Mouse (Mus musculus) forelimb bud, embryonic 11.5 days (tissue): ENCODE data around the gene Cdk5r2.
"Not testable (repeated sequence)": the region's sequence is repeated elsewhere in the genome, so short reads cannot be mapped to it uniquely, and the experiment has no call there.

Experiments
- DNase-seq: peaks from one replicate; pipeline ENCODE4 v3.0.0-alpha.2; 2012; ENCODE audit warnings: low read depth, low spot score

Cdk5r2 gene

DNA sequence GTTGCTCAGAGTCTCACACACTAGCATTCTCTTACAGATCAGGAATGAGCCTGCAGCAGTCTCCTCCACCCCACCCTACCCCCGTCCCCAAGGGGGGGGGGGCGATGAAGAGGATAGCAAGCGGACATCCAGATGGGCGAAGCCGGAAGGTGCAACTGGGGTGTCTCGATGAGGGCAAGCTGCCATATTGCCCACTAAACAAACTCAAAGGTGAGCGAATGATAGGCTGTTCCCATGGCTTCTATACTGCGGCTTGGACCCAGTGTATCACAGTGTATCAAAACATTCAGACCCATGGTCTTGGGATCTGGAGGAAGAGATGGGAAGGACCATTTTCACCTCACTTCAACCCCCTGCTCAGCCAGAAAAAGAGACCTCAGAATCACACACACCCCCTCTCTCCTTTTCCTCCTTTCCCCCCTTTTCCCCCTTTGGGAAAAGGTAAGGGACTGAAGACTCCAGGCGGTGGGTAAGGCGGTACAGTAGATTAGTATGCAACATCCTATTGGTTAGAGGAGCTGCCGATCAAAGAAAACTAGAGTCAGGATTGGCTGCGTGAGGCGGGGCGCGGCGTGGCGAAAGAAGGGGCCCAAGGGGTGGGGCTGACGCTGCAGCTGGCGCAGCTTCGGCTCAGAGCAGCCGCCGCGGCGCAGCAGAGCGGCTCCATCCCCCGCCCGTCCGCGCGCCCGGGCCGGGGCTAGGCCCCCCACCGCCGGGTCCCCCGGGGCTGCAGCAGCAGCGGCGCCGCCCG is at the start of gene Cdk5r2:
Gene Cdk5r2 (plus strand): TSS at position 629 of the 751 bp plus-strand sequence.
- peak; percentile 94 for DNase-seq

DNA sequence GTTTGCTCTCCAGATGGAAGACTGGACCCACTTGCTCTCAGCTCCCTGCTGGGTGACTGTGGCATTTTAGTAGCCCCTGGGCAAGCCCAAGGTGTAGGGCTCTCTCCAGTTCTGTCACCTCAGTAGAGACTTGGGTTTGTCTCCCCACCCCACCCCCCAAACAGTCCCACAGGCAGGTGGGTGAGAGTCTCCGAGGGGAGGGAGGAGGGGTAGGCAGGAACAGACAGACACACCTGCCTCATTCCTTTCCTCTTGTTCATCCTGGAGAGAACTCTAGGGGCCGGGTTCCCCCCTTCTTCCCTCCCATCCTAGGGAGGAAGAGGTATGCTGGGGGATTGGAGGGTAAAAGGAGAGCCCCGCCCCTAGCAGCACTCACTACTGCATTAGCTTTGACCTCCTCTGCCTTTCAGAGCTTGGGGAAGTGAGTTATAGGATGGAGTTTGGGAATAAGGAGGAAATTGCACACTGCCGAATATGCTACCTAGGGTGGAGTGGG is 49.3 kb upstream of the Cdk5r2 start:
- no peak for DNase-seq

DNA sequence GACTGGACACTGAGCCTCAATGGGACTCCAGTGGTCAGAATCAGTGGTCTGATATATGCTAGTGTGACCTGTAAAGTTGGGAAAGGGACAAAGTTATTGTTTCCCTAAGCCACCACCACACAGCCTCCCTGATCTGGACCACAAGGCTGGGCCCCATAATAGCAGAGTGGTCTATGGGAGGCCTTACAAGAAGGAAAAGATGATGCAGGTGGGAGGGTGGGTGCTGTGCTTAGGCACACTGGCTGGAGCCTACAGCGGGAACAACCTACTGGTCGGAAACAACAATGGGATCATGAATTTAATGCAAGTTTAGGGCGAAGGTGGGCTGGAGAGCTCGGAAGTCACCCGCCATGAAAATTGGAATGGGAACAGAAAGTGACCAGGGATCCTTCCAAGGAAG is 48.9 kb upstream of the Cdk5r2 start:
- no peak for DNase-seq

DNA sequence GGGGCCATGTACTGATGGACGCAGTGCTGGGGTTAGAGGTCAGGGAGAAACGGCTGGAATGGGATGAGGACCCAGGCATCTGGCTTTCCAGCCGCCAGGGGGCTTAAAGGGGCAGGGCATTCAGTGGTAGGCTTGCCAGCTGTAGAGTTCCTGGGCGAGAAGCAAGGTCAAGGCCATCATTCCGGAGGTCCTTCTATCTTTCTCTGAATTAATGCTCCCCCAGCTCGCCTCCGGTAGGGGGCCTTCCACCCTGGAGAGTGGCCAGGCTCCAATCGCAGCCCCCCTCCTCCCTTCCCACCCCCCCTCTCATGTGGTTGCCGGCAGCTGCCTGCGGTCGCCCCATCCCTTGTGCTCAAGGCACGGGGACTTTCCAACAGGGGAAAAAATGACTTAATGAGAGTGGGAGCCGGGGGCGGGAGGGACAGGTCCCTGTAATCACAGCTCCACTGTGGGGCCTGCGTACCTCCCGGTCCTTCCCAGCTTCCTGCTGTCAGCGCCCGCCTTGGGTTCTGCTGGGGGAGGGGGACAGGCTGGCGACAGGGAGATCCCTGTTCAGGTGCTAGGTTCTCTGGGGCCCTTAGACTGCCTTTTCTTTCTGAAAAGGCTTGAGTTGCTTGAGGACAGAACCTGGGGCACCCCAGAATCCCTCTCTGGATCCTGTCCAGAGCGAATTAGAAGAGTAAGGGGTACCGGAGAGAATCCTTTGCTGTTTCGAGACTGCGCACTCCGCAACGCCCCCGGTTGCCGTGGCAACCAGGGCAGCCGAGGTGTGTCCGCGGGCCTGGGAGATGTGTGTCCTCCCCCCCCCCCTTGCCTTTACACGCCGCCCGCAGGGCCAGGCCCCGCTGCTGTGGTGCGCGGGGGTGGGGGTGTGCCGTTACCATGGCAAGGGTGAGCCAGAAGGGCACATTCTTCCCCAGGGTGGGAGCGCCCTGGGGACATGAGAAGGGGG is 48.1 kb upstream of the Cdk5r2 start:
- no peak for DNase-seq

DNA sequence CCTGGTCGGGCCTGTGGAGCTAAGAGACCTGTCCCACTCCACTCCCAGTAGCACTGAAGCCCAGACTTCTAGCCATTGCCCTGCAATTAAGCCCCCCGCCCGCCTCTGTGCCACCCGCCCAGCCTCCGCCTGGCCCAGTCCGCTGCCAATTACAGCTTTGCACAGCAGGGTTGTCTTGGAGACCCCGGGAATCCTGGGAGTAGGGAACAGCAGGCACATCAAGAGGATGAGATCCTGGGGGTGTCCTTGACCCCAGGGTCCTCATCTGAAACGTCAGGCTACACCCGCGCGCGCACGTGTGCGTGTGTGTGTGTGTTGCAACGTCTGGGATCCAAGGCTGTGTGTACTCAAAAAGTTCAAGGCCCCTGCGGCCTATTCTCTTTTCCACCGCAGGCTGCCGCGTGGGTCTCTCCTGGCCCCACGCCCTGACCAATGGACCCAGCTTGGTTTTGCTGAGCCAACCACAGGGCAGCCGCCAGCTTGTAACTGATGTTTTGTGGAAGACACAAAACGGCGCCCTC is 47.1 kb upstream of the Cdk5r2 start:
- peak; percentile 49 for DNase-seq

DNA sequence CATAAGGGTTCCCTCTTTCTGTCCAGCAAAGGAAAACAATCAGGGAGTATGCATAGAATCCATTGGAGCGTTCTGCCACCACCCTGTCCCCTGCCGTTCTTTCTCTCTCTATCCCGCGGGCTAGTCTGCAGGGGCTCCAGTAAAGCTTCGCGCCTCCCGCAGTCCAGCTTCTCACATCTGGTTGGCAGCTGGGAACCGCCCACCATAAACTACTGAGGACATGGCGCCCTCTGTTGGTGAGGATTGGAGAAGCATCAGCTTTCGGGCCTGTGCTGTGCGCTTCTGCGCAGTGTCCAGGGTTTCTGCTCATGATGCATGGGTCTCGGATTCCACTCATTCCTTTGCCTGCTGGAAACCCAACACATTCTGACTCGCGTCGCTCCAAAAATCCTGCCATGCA is 46.7 kb upstream of the Cdk5r2 start:
- peak; percentile 98 for DNase-seq

DNA sequence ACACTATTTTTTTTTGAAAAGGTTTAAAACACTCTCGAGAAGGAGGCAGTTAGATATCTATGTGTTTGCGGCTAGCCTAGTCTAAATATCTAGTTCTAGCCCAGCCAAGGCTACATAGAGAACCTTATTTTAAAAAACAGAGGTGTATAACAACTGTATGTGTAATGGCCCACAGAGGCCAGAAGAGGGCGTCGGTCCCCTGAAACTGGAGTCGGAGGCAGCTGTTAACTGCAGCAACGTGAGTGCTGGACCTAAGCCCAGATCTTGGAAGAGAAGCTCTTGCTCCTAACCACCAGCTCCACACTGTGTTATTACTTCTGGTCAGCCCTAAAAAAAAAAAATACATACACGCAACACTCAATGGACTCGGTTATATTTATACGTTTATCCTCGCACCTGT is 45.7 kb upstream of the Cdk5r2 start:
- no peak for DNase-seq

DNA sequence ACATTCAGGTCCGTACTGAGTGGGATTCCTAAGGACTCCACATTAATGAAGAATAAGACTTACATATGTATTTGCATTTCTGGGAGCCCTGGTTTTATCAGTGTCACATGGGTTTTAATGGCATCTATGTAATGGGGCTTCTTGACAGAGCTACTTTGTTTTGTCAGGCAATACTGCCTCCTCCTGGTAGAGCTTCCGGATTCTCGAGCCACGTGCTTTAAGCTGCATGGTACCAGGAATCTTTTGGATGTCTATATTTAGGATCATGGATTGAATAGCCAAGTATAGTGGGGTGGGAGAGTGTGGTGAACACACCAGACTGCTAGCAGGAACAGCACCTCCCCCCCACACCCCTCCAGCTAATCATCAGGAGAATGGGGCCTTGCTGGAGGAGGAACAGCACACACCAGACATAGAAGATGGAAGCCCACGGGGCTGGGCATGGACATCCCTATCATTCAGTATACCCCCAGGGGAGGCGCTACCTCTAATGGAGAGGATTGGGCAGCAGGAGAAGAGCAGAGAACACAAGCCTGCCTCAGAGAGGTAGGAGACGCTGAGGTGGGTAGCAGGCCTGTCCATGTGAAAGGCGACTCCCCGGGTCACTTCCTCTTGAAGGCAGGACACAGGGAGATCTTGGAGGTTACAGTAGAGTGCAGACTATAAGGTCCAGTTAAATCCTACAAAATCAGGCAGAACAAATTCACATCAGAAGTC is 39.6 kb upstream of the Cdk5r2 start:
- no peak for DNase-seq

DNA sequence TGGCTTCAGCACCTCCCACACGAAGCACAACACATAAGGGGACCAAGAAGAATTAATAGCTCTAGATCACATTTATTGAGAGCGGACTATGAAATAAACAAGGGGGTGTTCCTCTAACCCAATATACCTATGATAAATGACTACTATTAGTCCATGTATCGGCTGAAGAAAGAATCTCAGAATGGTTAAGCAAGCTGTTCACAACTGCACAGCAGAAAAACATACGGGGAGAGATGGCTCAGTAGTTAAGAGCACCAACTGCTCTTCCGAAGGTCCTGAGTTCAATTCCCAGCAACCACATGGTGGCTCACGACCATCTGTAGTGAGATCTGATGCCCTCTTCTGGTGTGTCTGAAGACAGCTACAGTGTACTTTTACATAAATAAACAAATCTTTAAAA is 38.8 kb upstream of the Cdk5r2 start:
- DNase-seq, result not testable (repeated sequence)

DNA sequence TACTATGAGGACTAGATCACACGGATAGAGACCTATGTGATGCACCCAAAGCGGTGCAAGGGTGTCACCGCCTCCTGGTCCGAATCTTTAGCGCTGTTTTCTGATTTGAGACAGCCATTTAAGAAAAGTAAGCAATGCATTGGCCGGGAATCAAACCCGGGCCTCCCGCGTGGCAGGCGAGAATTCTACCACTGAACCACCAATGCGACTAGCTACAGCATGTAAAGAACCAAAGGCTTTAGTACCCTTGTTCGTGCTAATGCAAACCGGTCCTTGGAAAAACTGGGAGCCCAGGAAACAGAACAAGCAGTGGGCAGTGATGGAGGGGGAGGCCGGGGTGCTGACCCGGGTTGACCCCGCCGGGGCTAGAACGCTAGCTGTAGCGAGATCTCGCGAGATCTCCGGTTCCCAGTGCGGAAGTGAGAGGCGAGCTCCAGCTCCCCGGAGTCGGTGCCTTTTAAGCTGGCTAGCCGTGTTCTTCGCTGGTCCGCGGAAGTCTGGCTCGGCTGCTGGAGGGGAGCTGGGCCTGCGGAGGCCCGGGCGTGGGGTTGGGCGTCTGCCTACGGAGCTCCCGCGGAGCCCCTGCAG is 38.0 kb upstream of the Cdk5r2 start:
- DNase-seq, result peak; percentile 95

DNA sequence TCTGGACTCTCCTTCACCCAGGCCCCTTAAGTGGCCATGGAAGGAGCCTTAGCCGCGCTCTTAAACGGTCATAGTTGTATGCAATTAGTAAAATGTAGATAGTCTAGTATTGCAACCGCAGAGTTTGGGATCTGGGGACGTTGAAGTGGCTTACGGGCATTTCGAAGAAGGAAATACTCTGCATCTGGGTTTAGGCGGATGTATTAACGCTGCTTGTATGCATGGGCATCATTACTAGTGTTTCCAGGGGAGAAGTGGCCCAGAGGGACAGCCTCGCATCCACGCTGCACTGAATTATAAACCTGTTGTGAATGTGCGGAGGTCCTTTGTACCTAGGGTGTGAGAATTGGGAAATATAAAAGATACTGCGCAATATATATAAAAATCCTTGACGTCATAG is 37.5 kb upstream of the Cdk5r2 start:
- DNase-seq, result no peak

DNA sequence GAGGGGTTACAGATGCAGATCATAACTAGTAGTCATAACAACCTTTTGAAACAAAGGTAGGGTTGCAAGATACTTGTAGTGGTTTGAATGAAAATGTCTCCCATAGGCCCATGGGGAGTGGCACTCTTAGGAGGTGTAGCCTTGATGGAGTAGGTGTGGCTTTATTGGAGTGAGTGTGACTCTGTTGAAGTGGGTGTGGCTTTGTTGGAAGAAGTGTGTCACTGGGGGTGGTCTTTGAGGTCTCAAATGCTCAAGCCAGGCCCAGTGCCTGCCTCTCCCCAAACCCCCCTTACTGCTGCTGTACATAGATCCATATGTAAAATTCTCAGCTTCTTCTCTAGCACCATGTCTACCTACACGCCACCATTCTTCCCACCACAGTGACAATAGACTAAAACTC is 36.2 kb upstream of the Cdk5r2 start:
- no peak for DNase-seq

DNA sequence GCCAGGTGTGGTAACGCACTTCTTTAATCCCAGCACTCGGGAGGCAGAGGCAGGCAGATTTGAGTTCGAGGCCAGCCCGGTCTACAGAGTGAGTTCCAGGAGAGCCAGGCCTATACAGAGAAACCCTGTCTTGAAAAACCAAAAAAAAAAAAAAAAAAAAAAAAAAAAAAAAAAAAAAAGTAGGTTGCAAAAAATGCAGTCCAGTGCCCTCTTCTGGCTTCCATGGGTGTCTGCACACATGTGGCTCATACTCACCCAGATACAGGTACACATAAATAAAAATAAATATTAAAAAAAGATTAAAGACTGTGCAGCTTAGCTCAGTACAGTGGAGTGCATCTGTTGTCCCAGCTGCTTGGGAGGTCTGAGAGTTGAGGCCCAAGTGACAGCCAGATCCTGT is 31.1 kb upstream of the Cdk5r2 start:
- DNase-seq, result not testable (repeated sequence)

DNA sequence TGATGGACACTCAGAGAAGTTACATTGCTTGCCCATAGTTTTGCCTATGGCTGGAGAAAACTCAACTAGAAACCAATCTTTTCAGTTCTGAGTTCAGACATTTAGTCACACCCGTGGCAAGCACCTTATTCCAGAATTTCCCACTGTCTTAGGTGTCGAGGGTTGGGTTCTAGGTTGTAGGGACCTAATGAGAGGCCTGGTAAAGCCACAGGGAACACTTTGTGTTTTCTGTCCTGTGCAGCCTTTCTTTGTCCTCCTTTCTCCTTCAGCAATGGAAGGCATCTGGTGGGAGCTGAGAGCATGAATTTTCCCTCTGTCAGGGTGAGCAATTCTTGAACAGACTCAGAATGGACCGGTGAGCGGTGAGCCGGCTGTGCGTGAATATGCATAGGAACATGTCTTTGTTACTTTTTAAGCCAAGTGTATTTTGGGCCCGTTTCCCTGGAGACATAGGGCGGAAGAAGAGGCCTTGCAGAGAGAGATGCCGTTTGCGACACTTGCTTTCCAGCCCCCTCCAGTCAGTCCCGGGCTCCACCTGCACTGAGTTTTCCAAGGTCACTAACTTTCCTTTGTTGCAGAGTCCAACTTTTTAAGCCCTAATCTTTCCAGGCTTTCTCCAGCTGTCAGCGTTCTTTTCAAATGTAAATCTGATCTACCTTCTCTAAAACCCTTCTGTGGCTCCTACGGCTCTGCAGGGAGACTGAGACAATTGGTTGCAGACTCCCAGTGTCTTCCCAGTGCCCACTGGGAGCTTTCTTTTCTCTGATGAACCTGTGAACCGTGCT is 30.0 kb upstream of the Cdk5r2 start:
- no peak for DNase-seq

DNA sequence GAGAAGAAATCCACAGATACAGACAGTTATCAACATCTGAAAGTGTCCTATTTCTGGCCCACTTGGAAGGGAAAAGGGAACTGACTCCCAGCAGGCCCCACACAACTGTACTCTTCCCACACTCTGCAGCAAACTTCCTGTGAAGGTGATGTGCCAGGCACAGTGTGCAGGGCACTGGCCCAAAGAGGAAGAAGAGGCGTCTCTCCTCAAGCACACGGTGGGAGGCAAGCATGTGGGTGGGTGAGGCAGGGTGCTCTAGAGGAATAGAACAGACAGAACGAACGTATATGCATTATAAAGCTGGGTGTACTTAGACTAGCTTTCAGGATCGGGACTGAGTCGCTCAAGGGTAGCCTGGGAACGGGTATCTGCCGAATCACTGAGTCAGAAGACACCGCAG is 24.7 kb upstream of the Cdk5r2 start:
- no peak for DNase-seq

DNA sequence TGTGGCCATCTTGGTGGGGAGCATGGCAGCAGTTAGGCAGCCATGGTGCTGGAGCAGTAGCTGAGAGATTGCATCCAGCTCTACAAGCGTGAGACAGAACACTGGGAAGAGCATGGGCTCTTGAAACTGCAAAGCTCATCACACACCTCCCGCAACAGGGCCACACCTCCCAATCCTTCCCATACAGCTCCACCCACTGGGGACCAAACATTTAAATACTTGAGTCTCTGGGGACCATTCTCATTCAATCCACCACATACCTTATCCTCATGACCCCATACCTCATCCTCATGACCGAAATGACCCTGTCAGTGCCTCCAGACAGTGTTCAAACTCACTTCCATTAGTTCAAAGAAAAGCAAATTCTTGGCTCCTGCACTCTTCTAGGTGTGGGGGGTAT is 21.5 kb upstream of the Cdk5r2 start:
- no peak for DNase-seq

DNA sequence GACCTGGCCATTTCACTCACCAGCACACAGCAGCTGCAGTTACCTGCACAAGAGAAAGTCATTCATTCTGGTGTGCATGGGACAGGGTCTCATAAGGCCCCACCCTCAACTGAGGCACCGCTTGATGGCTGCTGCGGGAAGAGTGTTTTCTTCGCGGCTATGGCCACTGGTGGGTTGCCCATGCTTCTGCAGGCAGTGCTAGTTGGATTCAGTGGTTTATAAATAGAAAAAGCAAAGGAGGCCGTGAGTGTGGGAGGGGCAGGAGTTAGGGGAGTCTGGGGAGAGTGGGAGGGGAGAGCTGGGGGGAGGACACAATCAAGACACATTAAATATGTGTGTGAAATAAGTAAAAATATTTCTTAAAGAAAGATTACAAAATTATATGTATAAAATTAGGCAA is 11.6 kb upstream of the Cdk5r2 start:
- no peak for DNase-seq

DNA sequence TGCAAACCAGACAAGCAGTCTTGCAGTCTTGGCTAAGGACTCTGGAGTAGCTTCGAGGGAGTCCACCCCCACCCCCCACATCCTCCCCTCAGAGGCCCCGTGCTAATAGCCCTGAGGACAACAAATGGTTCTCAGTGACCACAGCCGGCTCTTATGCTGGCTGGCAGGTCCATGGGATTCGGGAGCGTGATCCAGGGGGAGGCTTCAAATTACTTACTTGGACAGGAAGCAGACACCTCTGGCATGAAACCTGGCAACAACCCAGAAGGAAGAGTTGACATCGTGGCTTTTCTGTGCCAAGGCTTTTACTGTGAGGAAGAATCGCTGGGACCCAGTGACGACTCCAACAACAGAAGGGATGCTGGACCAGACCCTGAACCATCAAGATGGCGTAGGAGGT is 8.4 kb upstream of the Cdk5r2 start:
- no peak for DNase-seq

DNA sequence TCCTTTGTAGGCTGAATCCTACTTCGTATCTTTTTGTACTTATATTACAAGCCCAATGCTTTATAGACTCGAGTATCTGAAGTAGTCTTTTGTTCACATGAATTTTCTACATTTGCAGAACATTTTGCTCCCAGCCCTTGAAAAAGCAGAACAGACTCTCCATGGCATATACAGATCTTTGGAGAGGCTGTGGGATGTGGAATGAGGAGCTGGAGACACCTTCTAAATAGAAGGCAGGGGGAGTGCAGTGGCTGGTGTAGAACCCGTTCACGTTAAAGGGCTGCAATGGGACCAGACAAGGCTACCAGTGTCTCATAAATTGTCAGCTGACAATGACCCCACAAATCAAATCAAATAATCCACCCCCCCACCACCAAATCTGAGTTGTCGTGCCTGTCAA is 5.8 kb upstream of the Cdk5r2 start:
- no peak for DNase-seq

DNA sequence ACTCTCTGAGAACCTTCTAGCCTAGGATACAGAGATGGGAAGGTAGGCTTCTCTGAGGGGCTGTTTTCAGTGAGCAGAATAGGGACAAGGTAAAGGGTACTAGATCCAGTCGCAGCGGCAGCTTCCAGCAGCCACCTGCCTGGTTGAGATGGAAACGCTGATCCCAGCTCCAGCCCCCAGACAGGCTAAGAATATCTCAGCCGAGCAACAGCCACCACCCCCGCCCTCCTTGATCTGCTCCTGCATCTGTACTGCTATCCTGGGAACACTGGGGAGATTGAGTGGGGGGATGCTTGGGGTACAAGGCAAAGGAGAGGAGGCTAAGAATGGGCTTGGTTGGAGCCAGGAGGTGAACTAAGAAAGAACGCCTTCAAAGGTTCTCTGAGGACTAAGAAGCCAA is 4.5 kb upstream of the Cdk5r2 start:
- no peak for DNase-seq
